Mouse (Mus musculus) liver, embryonic 13.5 days (tissue): ENCODE results near the gene Plpp3. TPM values are rescaled to one million over a fixed set of nuclear protein-coding genes. Genes with fewer than 3 reads are reported as not detected.
A peak's percentile ranks its signal among the peaks of the same experiment; 100 is the strongest.

Experiments
- ATAC-seq: fragments of 200-750 bp; cut with Nextera tagmentation; 2 replicates; pipeline ENCODE4 v1.8.0; 2017; ENCODE audit warnings: low read depth, mild to moderate bottlenecking, moderate number of reproducible peaks, moderate library complexity
- DNase-seq: peaks from one replicate; pipeline ENCODE4 v3.0.0; 2022
- H3K27ac ChIP-seq: fragments of 300-500 bp; sonication (generic); 2 replicates; pipeline ENCODE4 v1.5.1; 2015; ENCODE audit warnings: moderate library complexity, mild to moderate bottlenecking, inconsistent platforms
- H3K27me3 ChIP-seq: fragments of 300-500 bp; sonication (generic); 2 replicates; pipeline ENCODE4 v1.6.1; 2015; ENCODE audit warnings: mild to moderate bottlenecking, inconsistent platforms
- H3K36me3 ChIP-seq: fragments of 300-500 bp; sonication (generic); 2 replicates; pipeline ENCODE4 v1.6.1; 2015; ENCODE audit warnings: mild to moderate bottlenecking, inconsistent platforms
- H3K4me1 ChIP-seq: fragments of 300-500 bp; sonication (generic); replicated peaks from 2 replicates; pipeline ENCODE4 v1.6.1; 2015; ENCODE audit warnings: inconsistent platforms
- H3K4me2 ChIP-seq: fragments of 300-500 bp; sonication (generic); 2 replicates; pipeline ENCODE4 v1.6.1; 2015; ENCODE audit warnings: inconsistent platforms, mild to moderate bottlenecking, moderate library complexity
- H3K4me3 ChIP-seq: fragments of 300-500 bp; sonication (generic); replicated peaks from 2 replicates; pipeline ENCODE4 v1.5.1; 2015; ENCODE audit warnings: mild to moderate bottlenecking, inconsistent platforms
- H3K9ac ChIP-seq: fragments of 300-500 bp; sonication (generic); 2 replicates; pipeline ENCODE4 v1.6.1; 2015; ENCODE audit warnings: mild to moderate bottlenecking, inconsistent platforms
- H3K9me3 ChIP-seq: fragments of 300-500 bp; sonication (generic); replicated peaks from 2 replicates; pipeline ENCODE4 v1.6.1; 2016; ENCODE audit warnings: inconsistent platforms
- WGBS: fragments of 180-500 bp; shearing (Covaris S2); methylation state at CpG from one replicate; pipeline ENCODE4 v1.1.7; 2015; ENCODE audit not compliant: insufficient replicate concordance; 5-methylcytosine and 5-hydroxymethylcytosine counted together
- polyA plus RNA-seq: library from polyadenylated mRNA; unstranded; fragments of >200 nt; fragmentation: Nextera tagmentation; extraction: Ambion mirVana; gene quantifications from 2 replicates; pipeline ENCODE4 v1.2.1, GENCODE M21; 2015

Gene Plpp3
- polyA plus RNA-seq, 1 experiment from 2014 or later: 11.7 TPM

DNA sequence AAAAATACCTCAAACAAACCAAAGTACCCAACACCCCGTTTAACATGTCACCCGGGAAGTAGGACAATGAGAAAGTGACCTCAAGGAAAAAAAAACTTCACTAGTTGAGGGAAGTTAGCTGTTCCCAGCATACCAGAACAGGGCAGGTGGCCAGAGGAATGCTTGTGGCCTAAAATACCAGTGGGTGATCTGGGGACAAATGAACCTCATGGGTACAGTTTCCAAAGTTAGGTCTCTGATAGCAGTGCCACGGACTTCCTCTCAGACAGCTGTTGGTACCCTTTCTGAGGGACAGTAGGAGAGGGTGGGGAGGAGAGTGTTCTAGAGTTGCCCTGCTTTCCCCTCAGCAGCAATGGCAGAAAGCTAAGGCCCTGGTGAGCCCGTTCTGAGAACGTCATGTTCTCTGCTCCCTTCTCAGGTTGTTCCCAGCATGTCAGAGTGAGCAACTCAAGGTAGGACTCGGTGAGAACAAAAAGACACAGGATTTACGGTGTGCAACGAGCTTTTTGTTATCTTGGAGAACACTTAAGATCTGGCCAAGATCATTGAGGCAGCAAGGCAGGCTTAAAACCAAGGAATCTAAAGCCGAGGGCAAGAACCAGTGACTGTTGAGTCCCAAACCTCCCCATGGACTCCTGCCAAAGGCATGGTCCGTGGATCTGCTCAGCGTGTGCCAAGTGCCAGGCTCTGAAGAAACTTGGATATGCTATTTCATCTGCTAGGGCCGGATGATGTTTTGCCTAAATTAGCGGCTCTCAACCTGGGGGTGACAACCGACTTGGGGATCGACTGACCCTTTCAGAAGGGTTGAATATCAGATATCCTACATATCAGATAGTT lies 121.6 kb downstream of the Plpp3 start:
- H3K4me2 ChIP-seq: no peak overlapping the region
- peaks cover 9% of the 10 kb centered on the region for H3K4me1 ChIP-seq
- H3K36me3 ChIP-seq: no peaks in the 10 kb centered on the region
- H3K9me3 ChIP-seq: no peaks in the 10 kb centered on the region
- DNase-seq (no peak), ATAC-seq (no peak)
- no peak overlapping the region for H3K27ac ChIP-seq
- no peaks in the 10 kb centered on the region for H3K27me3 ChIP-seq
- WGBS: 68% methylated on average over 15 of the region's 15 CpGs
- H3K9ac ChIP-seq: no peak overlapping the region
- no peak overlapping the region for H3K4me3 ChIP-seq

- no peak overlapping the region for H3K27ac ChIP-seq
- no peaks in the 10 kb centered on the region for H3K27me3 ChIP-seq
- no peak overlapping the region for H3K9ac ChIP-seq
- WGBS: 69% methylated on average over 4 of the region's 4 CpGs
- H3K4me3 ChIP-seq: no peak overlapping the region
- ATAC-seq (no peak), DNase-seq (no peak)
- H3K4me1 ChIP-seq: peaks cover 9% of the 10 kb centered on the region
- no peaks in the 10 kb centered on the region for H3K9me3 ChIP-seq
- no peaks in the 10 kb centered on the region for H3K36me3 ChIP-seq
- no peak overlapping the region for H3K4me2 ChIP-seq
Measured at GRCm38 (mm10) chr4:105279806-105280205, 122.7 kb downstream of the Plpp3 start.

DNA sequence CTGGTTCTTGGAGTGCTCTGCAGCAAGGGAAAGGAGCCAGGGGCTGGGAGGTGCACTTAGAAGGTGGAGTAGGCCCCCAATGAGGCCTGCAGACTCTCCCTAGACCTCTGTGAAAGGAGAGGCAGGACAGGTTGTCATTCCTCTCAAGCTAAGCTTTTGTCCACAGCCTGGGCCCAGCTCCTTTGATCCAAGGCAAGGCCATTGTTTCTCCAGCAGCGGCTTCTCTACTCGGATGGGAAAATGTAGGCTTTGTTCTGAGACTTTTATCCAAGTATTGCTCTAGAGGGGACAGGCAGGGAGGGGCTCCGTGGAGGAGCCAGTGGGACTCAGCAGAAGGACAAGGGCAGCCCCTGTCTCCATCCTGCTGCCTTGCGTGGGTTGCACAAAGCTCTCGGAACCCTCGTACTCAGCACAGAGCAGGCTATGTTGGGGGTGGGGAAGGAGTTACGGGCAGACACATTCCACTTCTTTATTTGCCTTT lies 124.6 kb downstream of the Plpp3 start:
- Histone ChIP-seq H3K9me3 (no peaks in the 10 kb centered on the region), H3K4me1 (peaks cover 14% of the 10 kb centered on the region), H3K4me2 (no peak overlapping the region), H3K9ac (no peak overlapping the region), H3K4me3 (no peak overlapping the region), H3K27ac (no peak overlapping the region), H3K27me3 (no peaks in the 10 kb centered on the region), H3K36me3 (no peaks in the 10 kb centered on the region)
- 0 out of 2 replicates have a peak, but pooled peaks have one; percentile 34 for ATAC-seq
- WGBS: 49% methylated on average over 7 of the region's 7 CpGs
- DNase-seq: no peak

Other genes with a start within 250 kb of the Plpp3 start
- gene Fyb2, start 243.9 kb upstream of the Plpp3 start, polyA plus RNA-seq: 0.07 and 0.08 TPM in 2 replicates
- gene Prkaa2, start 47.5 kb upstream of the Plpp3 start, polyA plus RNA-seq: 0.22 and 0.37 TPM in 2 replicates